Mouse (Mus musculus): ENCODE results near the gene Xylt2.
"Not testable (repeated sequence)": the region's sequence is repeated elsewhere in the genome, so short reads cannot be mapped to it uniquely, and the experiment has no call there.

The Xylt2 gene

DNA sequence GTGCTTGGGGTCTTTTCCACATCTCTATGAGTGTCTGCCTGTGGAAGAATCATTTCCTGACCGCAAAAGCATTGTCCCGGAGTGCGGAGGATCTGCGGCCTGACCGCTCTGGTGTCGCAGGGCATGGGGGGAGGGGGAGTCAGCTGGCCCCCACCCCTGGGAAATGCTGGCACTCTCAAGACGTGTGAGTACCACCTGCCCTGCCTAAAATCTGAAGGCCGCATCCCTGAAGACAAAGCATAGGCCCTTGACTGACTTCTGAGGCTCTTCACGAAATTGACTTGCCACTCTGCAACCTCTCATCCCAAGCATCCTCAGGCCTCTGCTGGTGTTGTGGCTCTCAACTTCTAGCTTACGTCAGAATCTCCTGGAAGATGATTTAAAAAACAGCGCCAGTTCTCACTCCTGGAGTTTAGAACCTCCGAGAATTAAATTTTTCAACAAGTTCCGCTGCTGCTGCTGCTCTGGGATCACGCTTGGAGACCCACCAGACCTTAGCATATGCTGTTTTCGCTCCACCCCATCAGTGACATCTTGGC, 361 bp upstream of the Xylt2 start:
- in situ Hi-C loops (cut with MboI, MseI) = no loop called here

DNA sequence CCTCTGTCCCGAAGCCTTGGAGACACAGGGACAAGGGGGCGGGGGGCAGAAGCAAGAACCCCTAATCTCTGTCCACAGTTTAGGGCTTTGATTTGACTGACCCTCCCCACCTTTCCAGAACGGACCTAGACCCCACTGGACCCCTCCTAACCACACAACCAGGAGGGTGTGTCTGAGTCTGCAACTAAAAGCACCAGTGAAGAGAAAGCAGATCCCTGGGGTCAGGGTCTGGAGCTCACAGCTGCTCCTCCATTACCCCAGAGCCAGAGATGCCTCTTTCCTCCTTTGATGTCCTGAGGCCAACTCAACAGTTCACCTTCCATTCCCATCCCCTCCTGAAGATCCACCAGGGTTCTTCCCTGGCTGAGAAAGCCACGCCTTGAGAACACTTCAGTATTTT, 1.0 kb downstream of the Xylt2 start:
- in situ Hi-C loops (cut with MboI, MseI) = no loop called here

DNA sequence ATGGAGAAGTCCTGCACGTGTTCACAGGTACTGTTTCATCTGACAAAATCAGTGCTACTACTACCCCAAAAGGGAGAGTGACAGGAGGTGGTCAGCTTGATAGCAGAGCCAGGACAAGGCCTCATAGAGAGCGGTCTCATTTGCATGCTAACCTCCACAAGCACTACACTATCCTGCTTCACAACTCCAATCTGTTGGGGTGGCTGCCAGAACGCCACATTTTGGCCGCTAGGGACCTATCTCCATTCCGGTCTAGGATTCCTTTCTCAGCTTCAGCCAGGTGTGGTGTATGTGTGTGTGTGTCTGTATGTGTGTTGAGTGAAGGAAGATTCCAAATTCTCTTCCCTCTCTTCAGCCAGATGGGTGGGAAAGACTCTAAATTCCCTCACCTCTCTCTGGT, 1.9 kb downstream of the Xylt2 start:
- in situ Hi-C loops (cut with MboI, MseI) = no loop called here

DNA sequence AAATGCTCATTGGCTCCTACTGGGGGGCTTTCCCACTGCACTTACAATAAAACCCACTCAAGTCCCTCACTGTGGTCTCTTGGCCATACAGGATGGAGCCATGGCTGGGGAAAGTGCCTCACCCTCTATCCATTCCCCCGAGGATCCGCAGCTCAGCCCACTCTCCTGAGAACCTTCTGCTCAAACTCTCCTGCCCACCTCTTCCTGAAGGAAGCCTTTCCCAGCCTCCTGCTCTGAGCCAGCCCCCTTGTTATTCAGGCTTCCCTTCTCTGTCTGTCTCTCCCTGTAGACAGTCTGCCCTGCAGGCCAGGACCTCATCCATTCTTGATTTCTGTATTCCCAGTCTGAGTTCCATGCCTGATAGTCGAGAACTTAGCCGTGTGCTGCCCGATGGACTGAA, 2.3 kb downstream of the Xylt2 start:
- in situ Hi-C loops (cut with MboI, MseI) = no loop called here

DNA sequence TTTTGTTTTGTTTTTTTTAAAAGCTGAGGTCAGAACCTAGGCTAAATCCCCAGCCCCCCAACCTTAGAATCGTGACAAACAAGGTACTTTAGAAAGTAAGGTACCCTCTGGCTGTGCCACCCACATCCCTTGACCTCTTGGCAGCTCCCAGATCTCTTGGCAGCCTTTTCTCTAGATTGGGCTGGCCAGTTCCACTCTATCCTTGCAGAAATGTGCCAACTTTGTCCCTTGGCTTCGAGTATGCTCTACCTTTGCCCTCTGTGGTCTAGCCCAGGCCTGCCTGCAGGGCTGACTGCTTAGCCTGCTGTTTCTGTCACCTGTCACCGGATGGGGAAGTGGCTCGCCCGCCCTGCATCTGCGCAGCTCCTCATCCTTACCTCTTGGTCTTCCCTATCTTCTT, 12.0 kb downstream of the Xylt2 start:
- in situ Hi-C loops (cut with MboI, MseI) = no loop called here

DNA sequence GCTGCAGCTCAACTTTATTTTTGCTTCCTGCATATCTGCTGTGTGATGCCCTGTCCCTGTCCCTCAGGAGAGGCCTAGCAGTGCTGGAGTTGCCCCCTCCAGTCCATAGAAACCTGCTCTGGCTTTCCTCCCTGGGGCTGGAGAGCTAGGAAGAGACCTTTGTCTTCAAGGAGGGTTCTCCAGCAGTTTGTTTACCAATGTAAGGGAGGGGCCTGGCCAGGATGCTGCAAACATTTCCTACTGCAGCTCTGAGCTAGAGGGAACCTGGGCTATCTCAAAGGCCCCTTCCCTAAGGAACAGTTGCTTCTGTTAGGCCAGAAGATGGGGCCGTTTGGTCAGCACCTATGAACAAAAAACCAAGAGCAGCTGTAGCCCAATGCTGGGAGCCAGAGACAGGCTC, 16.0 kb downstream of the Xylt2 start:
- in situ Hi-C loops (cut with MboI, MseI) = no loop called here

DNA sequence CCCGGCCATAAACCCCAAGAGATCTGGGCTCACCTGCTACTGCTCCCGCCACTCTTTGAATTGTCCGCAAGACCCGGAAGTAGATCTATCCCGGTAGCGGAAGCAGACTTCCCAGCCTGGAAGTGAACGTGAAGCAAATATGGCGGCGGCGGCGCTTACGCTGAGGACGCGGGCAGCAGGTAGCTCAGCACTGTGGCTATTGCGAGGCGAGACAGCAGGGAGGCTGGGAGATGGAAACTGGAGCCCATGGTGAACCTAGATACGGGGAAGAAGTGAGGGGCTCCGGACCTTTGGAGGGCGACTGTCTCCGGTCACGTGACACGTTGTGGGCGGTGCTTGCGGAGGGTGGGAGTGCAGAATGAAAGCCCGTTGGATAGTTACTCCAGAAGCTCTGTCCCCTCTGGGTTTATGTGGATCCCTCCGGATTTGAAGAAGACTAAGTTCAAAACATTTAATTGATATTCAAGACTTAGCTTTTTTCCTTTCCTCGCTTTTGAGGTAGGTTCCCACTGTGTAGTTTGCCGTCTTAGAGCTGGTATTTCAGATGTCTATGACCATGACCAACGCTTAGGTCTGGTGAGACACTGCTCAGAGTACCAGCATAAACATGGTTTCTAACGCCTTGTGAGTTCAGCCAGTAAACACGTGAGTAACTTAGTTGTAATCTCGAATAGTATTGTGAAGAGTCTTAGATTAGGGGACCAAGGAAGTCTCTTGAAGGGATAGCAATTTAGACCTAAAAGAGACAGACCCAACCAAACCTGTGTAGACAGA, 23.5 kb downstream of the Xylt2 start, which contains the start of the genes Mrpl27 and Eme1:
Mrpl27 (plus strand) TSS at position 105 of the 774 bp plus-strand sequence.
Eme1 (minus strand) TSS at position 302 of the 774 bp plus-strand sequence.
- in situ Hi-C loops (cut with MboI, MseI) = no loop called here

DNA sequence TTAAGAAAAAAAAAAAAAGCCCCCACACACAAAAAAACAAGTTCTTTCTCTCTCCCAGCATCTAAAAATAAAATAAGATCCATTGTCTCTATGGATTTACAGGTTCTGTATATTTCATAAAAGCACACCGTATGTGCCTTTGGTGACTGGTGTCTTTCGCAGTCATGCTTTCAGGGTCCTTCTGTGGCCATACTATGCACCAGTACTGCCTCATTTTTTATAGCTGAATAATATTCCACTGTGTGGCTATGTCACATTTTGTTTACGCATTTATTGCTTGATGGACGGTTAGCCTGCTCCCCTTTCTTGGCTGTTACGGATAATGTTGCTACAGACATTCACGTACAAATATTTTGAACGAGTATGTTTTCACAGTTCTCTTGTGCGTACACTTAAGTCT, 24.3 kb downstream of the Xylt2 start:
- in situ Hi-C loops (cut with MboI, MseI) = no loop called here

DNA sequence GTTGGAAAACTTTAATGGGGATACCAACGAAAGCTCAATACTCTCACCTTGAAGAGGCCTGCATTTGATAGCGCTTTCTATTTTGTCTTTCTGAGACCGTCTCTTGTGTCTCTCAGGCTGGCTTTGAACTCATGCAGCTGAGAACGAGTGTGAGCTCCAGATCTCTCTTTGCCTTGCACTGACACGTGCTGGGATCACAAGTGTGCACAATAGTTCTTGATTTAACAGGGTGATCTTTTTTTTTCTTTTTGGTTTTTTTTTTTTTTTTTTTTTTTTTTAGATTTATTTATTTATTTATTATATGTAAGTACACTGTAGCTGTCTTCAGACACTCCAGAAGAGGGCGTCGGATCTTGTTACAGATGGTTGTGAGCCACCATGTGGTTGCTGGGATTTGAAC, 26.1 kb downstream of the Xylt2 start:
- in situ Hi-C loops (cut with MboI, MseI) = not testable (repeated sequence)

DNA sequence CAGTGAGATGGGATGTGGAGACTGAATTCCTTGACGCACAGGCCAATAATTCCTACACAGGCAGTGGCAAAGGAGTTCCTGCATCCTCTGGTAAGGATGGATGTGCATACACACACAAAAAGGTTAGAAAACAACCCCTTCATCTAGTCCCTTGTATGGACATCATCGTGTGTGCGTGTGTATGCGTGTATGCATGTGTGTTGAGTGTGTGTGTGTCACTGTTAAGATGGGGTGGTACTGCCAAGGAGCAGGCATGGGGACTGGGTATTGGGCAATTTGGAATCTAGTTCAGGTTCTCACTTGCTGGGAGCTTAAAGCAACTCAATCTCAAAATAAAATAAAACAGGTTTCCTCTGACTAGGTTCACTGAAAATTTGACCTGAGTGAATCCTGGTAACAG, 30.9 kb downstream of the Xylt2 start:
- in situ Hi-C loops (cut with MboI, MseI) = no loop called here

DNA sequence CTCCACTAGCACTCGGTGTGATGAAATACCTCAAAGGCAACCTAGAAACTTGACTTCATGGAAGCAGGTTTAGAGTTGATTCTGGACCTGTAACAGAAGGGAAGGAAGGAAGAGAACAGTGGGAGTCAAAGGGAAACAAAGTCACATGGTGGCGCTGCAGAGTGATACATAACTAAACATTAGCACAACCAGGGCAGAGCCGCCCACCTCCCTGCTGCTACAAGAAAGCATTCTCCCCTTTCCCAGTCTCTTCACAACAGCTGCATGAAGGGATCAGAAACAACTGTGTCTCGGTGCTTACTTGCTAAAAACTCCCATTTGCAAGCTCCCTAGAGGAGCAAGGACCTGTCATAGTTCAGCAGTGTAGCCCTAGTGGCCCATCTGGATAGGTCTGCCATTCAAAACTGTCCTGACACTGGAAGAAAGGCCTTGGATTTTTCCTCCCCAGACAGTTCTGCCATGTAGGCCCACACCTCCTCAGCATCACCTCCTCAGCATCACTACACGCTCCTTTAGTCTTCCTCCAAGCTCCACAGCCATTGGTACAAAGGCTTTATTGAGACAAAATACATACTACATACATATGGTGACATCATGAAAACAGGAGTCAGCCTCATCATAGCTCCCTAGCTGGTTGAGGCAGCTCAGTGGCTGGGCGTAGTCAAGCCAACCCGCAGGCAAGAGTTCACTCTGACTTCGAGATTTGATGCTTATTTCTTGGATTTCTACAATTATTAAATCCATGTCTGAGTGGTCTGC, 32.7 kb downstream of the Xylt2 start:
- in situ Hi-C loops (cut with MboI, MseI) = no loop called here

DNA sequence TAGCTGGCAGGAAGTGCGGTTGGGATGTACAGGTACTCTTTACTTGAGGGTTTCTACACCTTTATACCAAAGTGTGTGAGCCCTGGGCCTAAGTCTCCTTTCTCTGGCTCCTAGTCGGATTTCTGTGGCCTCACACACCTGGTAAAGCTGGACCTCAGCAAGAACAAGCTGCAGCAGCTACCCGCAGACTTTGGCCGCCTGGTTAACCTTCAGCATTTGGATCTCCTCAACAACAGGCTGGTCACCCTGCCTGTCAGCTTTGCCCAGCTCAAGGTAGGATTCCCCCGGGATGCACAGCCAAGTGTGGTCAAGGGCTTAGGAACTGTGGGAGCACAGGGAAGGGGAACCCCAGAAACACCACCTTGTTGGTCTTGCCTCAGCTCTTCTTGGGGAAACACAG, 42.9 kb downstream of the Xylt2 start:
- in situ Hi-C loops (cut with MboI, MseI) = no loop called here

DNA sequence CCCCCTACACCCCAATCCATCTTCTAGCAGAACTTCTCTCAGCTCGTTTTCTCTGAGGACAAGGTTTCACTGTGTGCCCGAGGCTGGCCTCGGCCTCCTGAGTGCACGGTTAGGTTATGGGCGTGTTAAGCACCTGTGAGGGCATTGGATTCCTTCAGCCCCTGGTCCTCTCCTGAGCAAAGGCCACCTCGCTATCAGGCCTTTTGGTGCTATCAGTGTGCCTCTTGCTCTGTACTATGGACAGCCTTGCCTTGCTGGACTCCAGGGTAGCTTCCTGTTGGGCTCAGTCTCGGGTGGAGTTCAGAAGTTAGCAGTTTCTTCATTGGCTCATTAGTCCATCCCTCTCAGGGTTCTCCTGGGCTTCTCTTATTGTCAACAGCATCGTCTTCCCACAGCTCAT, 44.3 kb downstream of the Xylt2 start:
- in situ Hi-C loops (cut with MboI, MseI) = no loop called here

DNA sequence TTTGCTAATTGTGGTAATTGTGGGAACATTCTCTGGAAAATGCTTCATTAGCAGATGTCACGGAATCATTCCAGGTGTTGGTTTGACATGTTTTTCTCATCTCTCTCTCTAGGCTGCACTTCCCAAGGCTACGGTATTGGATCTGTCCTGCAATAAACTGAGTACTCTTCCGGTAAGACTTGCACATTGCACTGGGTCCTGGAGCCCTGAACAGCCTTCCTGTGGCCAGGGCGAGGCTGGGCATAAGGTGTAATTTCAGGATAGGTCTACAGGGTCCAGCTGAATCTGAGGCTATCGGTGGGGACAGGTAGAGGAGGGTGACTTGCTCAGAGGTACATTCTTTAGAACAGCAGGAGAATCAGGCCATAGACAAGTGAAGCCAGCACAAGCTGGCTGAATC, 45.3 kb downstream of the Xylt2 start:
- in situ Hi-C loops (cut with MboI, MseI) = no loop called here

DNA sequence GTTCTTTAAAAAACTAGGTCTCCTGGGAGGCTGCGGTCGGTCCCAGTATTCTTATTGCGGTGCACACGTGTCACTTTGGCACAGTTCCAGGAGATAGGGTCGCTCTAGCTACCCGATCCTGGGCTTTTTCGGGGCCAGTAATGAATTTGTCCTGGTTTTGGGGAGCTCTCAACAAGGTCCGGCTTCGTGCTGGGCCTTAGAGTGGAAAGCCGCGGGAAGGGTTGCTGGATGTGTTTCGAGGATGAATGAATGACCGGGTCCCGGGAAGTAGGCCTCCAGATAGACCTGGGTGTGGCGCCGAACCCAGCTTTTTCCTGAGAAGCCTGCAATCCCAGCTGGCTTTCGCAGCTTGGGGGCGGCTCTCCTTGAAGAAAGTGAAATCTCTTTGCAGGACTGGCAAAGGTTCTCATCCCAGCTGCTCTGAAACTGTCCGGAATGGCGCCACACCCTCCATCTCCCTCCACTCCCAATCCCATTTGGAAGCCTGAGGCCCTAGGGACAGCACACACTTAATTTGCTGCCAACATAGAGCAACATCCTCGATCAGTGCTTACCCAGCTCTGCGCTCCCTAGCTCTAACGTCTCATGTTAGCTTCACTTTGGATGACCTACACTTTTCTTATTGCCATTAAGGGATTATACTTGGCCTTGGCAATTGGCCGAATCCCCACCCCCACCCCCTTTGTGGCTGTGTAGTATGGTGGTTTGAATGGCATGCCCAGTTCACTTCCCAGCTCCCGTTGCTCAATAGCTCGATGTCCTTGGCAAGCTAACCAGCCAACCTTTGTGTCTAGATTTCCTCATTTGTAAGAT, 46.9 kb downstream of the Xylt2 start:
- in situ Hi-C loops (cut with MboI, MseI) = no loop called here

DNA sequence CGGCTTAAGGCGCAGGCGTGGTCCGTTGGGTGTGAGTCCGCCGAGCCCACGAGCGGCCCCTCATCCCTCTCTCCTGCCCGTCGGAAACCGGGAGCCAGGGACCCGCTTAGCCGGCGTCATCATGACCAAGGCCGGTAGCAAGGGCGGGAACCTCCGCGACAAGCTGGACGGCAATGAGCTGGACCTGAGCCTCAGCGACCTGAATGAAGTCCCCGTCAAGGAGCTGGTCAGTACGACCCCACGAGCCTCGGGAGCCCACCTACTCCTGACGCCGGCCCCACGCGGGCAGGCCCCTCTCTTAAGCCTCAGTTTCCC, 47.5 kb downstream of the Xylt2 start:
- in situ Hi-C loops (cut with MboI, MseI) = no loop called here

DNA sequence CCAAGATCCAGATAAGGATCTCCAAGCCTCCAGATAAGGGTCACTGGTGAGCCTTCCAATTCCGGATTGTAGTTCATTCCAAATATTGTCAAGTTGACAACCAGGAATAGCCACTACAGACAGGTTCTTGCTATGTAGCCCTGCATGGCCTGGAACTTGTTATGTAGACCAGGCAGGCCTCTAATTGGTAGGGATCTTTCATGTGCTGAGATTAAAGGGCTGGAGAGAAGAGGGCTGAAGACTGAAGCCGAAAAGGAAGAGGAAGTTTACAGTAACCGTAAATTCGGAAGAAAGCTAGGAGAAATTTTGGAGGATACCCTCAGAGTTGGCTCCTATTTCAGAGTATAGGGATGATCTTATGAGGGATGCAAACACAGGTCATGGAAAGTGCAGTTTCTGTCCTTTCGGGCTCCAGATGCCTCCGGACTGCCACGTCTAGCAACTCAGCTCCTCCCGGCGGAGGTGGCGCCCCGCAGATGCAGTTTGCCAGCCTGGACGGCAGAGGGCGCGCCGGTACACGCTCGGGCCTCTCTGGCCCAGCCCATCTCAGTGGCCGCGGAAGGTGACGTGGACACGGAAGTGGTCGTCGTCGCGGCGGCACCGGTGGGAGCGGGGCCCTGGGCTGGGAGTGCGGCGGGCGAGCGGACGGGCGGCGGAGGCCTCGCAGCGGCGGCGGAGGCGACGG, 48.0 kb downstream of the Xylt2 start, which contains the start of gene Lrrc59:
Lrrc59 (plus strand) TSS at position 569 of the 685 bp plus-strand sequence.
- in situ Hi-C loops (cut with MboI, MseI) = no loop called here

DNA sequence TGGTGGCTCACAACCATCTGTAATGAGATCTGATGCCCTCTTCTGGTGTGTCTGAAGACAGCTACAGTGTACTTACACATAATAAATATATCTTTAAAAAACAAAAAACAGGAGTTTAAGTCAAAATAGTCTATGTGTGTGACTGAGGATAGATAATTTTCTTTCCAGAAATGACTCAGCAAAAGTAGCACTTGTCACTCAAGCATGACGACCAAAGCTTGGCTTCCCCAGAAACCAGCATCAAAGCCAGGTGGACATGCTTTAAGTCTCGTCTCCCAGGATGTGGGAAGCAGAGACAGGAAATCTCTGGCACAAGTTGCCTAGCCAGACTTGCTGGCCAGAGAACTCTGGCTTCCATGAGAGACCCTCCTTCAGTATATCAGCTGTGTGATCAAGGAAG, 55.2 kb downstream of the Xylt2 start:
- in situ Hi-C loops (cut with MboI, MseI) = no loop called here

DNA sequence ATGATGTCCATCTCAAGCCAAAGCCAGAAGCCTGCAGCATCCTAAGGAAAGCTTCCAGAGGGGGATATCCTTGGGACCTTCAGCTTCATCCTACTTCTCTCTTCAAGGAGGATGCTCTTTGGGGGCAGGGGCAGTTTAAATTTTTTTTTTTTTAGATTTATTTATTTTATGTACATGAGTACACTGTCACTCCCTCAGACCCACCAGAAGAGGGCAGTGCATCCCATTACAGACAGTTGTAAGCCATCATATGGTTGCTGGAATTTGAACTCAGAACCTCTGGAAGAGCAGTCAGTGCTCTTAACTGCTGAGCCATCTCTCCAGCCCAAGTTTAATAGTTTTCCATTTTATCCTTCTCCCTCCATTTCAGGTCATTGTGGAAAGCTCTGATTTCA, 55.9 kb downstream of the Xylt2 start:
- in situ Hi-C loops (cut with MboI, MseI) = no loop called here

DNA sequence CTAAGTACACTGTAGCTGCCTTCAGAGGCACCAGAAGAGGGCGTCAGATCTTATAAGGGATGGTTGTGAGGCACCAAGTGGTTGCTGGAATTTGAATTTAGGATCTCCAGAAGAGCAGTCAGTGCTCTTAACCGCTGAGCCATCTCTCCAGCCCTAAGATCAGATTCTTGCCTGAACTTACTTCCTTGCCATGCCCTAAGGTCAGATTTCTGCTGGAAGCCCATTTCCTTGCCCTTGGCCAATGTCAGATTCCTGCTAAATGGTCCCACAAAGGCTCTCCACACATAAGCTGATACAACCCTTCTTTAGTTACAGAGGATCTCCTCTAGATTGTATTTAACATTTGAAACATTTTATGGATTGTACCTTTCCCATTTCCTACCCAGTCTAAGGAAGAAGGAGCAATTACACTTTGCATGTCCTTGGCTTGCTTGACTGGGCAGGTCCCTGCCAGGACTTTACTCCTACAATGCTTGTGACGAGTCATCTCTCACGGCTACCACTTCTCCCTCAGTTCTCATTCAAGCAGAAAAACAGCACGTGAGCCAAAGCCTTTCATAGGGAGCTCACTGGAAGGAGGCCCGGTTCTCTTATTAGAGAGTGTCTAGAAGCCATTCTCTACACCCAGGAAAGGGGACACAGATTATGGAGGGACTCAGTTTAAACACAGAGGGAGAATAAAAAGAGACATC, 56.4 kb downstream of the Xylt2 start:
- in situ Hi-C loops (cut with MboI, MseI) = no loop called here

DNA sequence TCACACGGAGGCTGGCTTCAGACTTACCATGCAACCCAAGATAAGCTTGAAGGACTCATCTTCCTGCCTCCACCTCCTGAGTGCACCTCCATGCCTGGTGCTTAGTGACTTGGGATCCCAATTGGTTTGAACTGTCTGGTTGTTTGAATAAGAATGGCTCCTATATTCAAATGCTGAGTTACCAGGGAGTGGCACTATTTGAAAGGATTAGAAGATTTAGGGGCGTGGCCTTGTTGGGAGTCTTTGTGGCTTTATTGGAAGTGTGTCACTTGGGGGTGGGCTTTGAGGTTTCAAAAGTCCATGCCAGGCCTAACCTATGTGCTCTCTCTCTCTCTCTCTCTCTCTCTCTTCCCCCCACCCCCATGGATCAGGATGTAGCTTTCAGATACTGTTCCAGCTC, 59.7 kb downstream of the Xylt2 start:
- in situ Hi-C loops (cut with MboI, MseI) = no loop called here

Data from T-helper 2 cell (primary cell).